Mouse (Mus musculus): ENCODE data around the gene Sacm1l.

Gene Sacm1l

DNA sequence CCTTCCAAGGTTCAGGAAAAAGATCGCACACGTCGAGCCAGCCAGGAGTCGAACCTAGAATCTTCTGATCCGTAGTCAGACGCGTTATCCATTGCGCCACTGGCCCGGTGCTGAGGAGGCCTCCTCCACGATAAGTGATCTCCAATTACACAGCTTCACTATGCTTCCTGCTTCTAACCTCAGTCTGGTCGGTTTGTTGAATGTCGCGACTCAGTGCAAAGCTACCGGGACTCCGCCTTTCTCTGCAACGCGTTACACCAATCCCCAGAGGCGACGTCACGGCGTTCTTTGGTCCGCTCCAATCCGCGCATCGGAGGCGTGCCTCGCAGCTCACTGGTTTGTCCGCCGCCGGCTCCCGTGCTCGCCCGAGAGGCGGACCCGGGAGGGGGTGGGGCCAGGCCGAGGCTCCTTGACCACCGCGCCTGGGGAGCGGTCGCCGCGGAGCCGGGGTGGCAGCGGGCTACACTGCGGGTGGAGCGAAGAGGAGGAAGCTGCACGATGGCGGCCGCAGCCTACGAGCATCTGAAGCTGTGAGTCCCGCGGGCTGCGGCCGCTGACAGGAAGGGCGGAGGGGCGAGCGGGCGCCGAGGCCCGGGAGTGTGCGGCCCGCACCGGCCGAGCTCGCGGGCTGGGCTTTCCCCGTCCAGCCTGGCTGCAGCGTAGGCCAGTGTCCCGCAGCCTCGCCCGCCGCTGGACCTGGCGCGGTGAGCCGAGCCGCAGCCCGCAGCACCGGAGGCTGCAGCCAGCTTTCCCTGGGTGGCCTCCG, at the start of gene Sacm1l:
Gene Sacm1l, plus strand, starts transcription at position 368 of the 766 bp plus-strand sequence.
- in situ Hi-C loops (cut with MboI): no loop called here

DNA sequence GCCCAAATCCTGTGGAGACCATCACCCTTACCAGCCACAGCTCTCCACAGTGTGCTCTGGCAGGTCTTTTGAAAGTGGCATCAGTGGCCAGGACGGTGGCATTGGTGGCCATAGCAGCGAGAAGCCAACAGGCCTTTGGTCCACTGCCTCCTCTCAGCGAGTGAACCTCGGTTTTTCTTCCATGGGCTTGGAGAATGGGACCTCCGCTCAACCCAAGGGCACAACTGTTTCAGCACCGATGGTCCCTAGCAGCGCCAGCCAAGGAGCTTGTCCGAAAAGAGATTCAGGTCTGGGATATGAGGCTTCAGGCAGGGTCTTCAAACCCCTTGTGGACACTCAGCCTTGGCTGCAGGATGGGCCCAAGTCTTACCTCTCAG, 49.7 kb upstream of the Sacm1l start:
- in situ Hi-C loops (cut with MboI): loop anchor here (5.0 kb wide), 1 partner anchor 42 kb away; no protein-coding TSS in a partner anchor

DNA sequence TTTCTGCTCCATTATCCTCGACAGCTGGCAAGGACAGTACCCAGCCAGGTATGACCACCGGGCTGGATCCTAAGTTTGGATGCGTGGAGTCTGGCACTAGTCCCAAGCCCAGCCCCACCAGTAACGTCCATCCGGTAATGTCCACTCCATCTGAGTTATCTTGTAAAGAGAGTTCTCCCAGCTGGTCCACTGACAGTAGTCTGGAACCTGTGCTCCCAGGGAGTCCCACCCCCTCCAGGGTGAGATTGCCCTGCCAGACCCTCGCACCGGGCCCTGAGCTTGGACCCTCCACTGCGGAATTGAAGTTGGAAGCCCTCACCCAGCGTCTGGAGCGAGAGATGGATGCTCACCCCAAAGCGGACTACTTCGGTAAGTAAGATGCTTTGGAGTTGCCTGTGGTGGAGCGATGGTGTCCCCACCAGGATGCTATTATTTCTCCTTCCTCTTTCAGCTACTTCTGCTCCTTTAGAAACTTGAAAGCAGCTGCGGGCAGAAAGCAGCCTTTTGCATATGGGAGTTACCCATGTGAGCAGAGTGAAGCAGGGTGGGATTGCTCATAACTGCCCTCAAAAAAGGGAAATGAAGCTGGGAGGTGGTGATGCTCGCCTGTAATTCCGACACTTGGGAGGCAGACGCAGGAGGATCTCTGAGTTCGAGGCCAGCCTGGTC, 49.2 kb upstream of the Sacm1l start:
- in situ Hi-C loops (cut with MboI): loop anchor here (5.0 kb wide), 1 partner anchor 42 kb away; no protein-coding TSS in a partner anchor

DNA sequence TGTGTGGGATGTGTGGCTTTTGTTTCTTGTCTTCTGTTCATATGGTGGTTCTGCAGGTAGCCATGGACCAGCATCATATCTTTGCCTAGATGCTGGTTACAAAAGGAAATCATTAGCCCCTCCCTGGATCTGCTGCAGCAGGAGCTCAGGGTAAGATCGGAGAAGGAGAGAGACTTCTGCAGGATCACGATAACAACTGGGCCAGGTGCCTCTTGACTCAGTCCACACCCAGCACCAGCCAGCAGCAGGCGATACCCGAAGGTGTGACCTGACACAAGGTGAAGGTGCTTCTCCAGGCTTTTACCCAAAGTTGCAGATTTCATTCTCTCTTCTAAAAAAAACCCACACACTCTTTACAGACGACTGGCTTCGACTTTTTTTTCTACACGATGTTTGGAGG, 48.4 kb upstream of the Sacm1l start:
- in situ Hi-C loops (cut with MboI): loop anchor here (5.0 kb wide), 1 partner anchor 41 kb away; no protein-coding TSS in a partner anchor

DNA sequence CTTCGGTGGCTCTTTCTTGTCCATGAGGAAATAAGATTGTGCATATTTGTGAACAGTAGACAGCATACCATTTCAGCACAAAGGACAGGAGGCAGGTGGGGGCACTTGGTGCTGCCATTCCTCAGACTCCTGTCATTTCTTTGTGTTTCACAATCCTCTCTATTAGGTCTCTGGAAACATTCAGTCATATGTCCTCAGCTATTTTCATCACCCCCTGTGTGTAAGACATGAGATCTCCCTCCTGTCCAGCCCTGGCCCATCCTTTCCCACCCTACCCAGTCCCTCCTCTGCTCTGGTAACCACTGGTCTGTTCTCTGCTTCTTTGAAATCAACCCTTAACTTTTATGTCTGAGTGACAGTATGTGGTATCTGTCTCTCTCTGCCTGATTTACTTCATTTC, 46.0 kb upstream of the Sacm1l start:
- in situ Hi-C loops (cut with MboI): loop anchor here (5.0 kb wide), 1 partner anchor 39 kb away; no protein-coding TSS in a partner anchor

DNA sequence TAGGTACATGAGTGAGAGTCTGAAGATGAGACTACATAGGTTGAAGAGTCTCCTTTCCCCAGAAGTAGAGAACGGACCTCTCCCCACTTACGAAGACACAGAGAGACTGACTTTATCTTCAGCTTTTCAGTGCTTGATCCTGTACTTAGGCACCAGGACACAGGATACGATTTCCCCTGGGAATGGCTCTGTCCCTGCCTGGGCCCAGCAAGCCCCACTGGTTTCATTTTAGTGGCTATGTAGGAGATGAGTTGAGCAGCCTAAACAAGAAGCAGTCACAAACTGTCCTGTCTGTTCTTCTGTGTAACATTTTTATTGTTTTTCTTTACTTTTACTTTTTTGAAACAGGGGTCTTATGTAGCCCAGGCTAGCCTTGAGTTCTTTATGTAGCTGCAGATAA, 44.7 kb upstream of the Sacm1l start:
- in situ Hi-C loops (cut with MboI): loop anchor here (5.0 kb wide), 1 partner anchor 37 kb away; no protein-coding TSS in a partner anchor

DNA sequence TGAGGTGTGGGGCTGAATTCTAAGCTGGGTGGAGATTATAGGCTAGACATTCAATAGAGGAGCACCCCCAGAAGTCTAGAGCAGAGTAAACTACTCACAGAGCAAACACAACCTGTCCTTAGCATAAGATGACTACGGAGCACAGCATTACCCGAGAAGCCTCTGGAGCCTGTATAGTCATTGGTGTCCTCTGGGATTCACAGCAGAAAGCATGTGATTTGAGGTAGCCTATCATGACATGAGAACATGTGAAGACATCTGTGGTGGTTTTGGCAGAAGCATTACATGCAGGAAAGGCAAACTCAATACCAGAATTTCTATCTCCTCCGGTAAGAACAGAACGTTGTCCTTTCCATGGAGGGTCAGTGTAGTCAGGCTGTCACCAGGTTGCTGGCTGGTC, 44.0 kb upstream of the Sacm1l start:
- in situ Hi-C loops (cut with MboI): no loop called here

DNA sequence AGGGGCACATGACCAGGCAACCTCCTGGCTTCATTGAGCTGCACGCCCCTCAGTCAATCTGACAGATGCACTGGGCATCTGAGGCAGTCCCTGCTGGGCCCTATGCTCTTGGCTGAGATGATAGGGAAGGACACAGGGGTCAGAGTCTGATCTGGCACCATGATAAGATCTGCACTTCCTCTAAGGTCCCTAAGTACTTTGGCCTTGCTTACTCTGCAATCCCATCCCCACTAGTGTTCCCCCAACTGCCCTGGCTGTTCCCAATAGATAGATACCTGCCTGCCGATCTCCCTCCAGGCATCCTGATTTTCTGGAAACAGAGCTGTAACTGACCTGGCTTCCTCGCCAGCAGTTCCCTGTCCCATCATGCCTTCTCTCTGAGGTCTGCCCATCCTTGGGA, 42.9 kb upstream of the Sacm1l start:
- in situ Hi-C loops (cut with MboI): no loop called here

DNA sequence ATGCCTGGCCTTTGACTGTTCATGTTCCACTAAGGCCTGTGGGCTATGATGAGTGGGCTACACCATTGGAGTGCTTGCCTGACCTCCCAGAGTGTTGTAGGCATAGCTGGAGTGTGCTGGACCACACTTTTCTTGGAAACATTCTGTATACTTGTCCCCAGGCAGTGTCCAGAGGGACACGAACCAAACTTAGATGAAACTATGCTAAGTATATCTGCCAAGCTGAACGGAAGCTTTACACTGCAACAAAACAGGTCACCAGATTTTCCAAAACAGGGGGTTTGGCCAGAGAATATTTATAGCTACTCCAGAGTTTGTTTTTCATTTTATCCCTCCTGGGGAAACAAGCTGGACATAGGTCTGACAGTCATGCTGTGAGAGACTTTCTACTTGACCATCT, 40.5 kb upstream of the Sacm1l start:
- in situ Hi-C loops (cut with MboI): no loop called here

DNA sequence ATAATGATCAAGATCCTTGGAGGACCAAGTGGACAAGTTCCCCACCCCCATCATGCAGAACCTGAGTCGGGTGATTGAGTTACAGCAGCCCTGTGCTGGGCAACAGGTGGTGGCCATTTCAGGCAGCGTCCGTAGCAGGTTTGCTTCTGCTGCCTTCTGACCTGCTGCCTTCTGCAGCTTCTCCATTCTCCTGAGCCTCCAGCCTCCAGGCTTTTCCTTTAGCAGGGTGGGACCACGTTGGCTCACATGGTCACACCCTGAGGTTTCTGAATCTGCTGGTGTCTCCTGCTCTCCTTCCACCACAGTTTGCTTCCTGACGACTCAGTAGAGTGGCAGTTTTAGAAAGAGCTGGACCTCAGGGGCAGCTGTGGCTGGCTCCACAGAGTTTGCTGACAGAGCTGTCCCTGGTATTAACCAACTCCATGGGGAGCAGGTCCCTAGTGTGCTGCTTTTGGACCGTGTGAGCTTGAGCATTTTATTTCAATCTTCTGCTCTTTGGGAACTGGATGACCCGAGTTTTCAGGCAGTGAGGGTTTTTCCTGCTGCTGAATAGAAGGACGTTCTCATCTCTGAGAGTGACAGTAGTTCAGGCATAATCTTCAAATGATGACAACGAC, 39.7 kb upstream of the Sacm1l start:
- in situ Hi-C loops (cut with MboI): no loop called here

DNA sequence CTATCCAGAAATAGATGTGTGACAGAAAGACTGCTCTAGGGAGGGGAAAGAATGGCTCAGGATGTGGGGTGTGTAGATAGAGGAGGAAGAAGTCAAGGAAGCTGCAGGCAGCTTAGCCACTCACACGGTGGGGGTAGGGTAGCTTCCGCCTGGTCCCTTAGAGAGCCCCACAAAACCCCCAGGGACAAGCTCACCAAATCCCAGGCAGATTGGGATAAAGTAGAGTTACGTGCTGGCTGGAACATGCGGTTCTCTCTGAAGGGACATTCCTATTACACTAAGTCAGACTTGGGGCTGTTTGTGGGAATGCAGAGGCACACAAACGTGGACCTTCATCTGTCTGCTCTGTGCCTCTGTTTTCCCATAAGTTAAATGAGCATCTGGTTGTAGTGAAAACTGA, 38.6 kb upstream of the Sacm1l start:
- in situ Hi-C loops (cut with MboI): no loop called here

DNA sequence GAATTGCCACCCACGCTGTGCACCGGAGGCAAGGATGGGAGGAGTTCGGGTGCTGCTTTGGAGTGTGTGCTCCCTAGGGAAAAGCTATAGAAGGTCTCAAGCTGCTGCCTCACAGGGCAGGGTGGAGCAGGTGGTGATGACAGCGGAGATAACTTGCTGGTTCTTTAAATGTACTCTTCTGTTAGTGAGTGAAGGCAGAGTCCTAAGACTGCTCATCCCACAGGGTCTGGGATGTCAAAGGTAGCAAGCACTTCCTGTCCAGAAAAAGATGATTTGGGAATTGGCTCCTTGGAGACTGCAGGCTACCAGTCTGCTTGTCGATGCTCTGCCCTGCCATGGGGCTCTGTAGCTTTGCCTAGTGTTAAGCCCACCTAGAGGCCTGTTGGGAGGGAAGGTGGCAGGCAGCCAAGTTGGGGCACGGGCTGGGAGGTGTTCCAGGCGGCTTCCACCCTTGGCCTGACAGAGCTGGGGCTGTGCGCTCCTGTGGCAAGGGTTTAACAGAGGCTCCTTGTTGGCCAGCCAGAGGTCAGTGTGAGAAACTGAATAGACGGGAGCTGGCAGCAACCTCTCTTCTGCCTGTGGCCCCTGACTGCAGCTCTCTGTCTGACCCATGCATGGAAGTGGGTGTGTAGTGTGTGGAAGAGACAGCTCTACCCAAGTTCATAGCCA, 37.5 kb upstream of the Sacm1l start:
- in situ Hi-C loops (cut with MboI): no loop called here

DNA sequence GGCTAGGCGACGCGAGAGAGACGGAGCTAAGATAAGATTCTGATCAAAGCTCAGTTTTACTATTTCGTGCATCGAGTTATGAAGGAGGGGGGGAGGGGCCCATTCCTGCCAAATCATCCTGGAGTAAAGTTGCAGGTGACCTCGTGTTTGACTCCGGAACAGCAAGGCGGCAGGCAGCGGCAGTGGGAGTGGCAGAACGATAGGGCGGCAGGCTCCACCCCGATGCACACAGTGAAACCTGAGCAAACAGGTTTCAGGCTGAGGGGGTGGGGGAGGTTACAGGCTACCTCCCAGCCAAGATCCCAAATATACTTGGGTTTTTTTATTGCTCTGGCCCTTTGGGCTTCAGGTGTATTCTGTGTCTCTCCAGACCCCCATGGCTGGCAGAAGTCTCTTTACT, 32.9 kb upstream of the Sacm1l start:
- in situ Hi-C loops (cut with MboI): no loop called here

DNA sequence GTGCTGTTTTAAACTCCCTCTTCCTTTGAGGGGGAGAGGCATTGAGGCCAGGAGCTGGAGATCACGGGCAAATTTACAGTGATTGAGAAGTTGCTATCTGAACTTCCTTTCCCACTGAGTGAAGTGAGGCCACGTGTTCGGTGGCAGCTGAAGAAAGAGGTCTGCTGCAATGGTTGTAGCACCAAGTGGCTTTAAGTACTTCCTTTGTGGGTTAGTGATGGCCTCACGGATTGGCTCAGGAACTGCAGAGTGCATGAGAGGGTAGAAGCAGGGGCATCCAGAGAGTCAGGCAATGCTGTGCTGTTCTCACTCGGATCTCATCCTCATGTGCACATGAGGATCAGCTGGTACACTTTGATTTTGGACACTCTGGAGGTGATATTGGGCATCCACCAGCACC, 31.7 kb upstream of the Sacm1l start:
- in situ Hi-C loops (cut with MboI): no loop called here

DNA sequence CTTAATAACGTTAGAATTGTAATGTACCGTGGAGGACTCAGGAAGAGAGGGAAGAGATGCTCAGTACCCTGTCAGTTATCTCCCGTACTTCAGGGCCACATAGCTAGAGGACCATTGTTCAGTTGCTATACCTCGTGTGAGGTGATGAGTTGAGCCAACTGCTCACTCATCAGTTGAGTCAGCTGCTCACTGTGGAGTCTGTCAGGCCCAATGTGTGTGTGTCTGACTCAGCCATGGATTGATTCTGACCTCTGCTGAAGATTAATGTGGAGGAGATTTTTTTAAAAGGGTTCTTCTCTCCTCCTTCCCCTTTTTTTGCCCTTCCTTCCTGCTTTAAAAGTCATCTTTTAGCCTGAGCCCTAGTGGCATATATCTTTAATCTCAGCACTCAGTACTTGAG, 29.1 kb upstream of the Sacm1l start:
- in situ Hi-C loops (cut with MboI): no loop called here

DNA sequence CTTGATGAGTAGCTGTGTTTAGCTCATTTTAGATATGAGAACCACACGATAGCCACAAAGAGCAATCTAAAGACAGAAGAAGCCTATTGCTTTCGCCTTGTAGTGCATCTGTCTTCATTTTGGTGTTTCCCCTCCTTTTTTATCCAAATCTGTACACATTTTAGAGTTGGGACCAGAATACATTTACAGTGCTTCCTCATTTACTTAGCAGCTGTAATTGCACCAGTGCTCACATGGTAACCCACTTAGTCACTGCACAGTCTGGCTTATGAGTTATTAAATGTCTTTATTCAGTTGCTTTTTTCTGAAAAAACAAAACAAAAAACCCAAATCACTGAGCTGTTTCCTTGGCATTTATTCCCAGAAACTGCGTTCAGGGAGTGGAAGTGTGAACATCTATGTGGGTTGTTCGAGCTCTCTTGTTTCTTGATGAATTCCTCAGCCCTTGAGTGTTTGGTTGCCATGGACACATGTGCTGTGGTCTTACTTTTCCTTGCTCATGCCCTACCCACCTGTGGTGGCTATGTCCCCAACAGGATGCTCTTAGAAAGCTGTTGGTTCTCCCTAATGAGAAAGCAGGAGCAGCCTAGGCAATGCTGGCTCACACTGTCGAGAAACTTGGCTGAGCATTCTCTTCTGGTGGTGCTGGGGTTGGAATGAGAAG, 26.3 kb upstream of the Sacm1l start:
- in situ Hi-C loops (cut with MboI): no loop called here

DNA sequence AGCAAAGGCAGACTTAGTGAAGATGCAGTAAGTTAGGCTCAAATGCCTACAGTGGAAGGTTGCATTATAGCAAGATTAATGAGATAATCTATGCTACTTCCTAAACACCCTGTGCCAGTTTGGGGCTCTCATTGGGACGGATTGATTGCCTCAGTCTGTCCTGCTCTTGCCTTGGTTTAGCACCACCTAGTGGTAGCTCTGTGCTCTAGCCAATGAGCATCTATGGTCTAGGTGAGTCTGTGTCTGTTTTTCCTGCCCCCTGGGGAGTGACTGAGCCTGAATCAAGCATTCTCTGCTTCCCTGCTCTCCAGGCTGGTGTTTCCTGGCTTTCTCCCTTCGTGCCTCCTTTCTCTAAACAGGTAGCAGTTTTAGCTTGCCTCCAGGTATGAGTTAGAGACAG, 25.2 kb upstream of the Sacm1l start:
- in situ Hi-C loops (cut with MboI): no loop called here

DNA sequence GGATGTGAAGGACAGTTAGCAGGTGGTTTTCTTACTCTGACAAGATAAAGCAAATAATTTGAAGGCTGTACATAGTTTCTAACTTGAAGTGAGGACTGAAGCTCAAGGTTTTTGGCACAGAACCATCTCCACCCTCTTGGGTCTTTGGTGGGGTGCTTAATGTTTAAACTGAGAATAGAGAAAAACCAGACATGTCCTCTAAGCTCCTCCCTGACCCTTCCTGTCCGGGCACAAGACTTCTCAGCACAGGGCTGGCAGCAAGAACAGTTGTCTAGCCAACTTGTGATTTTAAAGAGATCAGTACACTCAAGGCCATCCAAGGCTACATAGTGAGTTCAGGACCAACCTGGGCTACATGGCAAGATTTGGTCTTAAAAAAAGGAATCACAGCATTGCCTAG, 24.0 kb upstream of the Sacm1l start:
- in situ Hi-C loops (cut with MboI): no loop called here

DNA sequence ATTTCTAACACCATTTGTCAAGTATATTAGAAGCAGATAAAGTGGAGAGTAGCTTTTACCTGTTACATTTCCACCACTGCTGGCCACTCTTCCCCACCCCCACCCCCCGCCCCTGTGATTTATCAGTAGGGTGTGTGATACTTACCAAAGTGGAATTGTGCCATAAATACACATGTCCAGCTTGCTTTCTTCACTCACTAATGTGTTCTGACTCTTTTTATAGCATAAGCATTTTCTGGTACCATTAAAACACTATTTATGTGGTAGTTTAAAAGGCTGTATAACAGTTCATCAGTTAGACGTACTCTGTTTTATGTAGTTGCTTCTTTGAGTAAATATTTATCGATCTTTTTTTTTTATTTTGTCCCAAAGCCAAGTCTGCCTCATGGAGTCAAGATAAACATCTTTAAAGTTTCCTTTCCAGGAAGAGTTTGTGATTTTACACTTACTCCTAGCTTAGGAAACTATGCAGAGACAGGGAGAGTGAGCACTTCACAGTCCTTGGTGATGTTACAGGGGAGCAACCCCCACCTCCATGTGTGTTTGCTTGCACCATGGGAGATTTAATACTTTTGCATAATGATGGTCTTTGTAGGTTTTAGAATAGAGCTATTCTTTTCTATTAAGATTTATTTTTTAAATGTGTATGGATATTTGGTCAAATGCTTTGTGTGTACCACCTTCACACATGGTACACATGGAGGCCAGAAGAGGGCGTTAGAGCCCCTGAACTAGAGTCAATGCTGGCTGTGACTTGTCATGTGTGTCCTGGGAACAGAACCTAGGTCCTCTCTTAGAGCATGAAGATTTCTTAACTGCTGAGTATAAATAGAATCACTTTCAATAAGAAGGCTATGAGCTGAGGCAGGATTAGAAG, 23.1 kb upstream of the Sacm1l start:
- in situ Hi-C loops (cut with MboI): no loop called here

DNA sequence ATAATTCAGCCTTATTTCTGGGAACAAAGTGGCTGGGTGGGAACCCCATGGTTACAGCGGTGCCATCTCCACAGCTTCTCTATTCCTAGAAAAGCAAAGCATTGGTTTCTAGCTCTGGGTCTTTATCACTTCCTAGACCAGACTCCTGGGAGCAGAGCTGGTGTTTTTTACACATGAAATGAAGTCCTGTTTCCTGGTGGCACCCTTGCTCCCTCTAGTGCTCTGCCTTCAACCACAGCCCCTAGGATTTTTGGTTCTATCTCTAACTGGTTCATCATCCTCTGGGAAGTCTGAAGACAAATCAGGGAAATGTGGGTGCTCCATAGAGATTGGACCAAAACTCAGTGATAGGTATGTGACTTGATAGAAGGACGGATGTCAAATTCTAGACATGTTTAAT, 22.2 kb upstream of the Sacm1l start:
- in situ Hi-C loops (cut with MboI): no loop called here

DNA sequence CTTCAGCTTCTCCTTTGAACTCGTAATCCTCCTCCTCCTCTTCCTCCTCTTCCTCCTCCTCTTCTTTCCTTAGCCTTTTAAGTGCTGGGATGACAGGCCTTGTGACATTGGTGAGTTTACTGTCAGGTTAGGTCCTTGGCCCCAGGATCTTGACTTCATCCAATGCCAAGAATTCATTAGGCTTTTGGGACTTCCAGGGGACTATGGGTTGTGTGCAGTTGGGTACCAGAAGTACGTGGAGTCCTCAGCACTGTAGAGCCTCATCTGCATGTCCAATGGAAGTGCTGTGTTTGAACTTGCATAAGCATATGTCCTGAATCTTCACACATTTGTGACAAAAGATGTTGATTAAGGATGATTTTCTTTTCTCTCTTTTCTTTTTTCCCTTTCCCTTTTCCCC, 20.6 kb upstream of the Sacm1l start:
- in situ Hi-C loops (cut with MboI): no loop called here
